Mouse (Mus musculus): ENCODE data around the gene Rab5b.

The Rab5b gene

DNA sequence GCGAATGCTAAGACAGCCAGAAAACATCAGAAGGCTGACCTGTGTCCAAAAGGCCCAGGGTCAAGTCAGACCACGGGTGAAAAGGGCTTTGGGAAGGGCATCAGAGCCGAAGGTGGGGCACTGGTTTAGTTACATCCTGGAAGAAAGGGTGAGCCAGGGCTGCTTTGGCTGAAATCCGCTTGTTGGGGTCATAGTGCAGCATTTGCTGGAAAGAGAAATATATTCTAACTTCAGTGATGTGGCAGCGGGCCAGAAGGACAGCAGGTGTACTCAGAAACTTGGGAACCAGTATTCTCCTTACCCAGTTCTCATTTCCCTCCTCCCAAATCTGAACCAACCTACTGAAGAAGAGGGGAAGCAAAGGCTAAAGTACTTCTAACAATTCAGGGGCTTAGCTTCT, 2.9 kb upstream of the Rab5b start:
- no peak for DNase-seq (ENCODE audit: extremely low spot score)

GRCm38 (mm10) chr10:128697072-128697725, 1.1 kb upstream of the Rab5b start:
- no peak for DNase-seq (ENCODE audit: extremely low spot score)

GRCm38 (mm10) chr10:128695411-128695991, 563 bp downstream of the Rab5b start:
- DNase-seq (ENCODE audit: extremely low spot score): no peak

DNA sequence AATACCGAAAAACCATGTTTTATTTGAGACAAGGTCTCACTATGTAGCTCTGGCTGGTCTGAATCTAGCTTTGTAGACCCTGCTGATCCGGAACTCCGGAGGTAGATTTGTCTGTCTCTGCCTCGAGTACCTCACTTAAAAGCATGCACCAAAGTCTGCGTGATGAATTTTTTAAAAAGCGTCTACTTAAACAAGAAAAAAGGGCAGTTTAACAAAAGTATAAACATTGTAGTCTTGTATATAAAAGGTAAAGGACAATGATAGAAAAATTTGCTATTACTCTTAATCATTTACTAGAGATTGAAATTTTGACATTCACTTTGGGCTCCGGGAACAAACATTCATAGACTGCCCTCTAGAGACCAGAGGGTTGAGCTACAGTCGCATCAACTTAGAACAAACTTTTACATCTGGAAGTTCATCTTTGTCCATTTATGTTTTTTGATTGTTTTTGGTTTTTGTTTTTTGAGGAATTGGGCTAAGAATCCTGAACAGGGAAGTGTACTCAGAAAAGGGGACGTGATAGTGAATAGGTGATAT, 21.5 kb downstream of the Rab5b start:
- DNase-seq (ENCODE audit: extremely low spot score): peak; percentile 47

- DNase-seq (ENCODE audit: extremely low spot score): peak; percentile 96
These were observed 22.1 kb downstream of the Rab5b start, which contains the start of gene Suox for GRCm38 (mm10) chr10:128673763-128674468. Gene Suox, minus strand, starts transcription at chr10:128674073.

DNA sequence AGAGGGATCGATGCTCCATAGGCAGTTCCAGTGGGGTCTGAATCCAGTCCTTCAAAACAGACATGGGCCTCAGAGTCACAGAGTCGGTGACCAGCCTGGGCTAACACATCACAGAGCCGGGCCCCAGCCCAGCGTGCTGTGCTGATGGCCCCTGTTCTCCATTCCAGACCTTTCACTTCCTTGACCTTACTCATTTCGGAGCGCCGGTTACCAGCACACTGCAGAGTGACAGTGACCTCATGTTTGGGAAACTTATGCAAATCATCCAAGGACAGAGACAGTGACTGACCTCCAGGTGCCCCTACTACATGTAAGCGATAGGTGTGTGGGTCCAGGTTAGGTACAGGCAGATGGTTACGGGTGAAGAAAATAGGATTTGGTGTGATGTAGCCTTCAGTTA, 24.9 kb downstream of the Rab5b start:
- no peak for DNase-seq (ENCODE audit: extremely low spot score)

DNA sequence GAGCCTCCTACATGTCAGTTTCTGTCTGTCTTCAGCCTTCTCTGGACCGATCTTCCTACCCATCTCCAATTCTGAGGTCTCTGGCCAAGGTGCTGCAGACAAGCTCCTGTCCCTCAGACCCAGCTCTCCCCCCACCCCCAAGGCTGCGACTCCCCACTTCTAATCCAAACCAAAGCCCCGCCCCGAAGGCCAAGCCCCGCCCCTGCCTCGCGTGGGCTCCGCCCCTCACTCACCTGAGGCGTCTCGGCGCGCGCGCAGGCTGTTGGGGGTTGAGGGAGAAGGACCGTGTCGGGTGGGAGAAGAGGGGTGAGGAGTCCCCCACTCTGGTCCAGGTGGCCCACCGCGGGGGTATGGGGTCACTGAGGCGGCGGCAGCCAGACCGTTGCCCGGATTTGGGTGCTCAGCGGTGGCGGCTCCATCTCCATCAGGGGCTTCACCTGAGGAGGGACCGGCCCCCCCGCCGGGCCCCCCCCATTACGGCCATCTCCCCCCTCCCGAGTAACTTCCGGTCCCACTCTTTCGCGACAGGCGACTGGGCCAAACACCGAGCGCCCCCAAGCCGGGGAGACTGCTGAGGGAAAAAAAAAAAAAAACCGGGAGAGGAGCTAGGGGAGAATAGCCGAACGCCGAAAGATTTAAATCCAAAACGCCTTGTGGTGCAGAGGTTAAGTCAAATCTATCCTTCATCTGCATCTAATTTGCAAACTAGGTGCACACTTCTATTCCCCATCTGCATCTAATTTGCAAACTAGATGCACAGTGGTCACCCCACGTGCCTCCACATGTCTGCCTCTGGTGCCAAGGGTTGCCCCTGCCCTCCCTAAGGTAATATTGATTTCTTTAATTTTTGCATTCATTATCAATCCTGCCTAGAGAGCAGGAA, 27.0 kb downstream of the Rab5b start:
- peak; percentile 72 for DNase-seq (ENCODE audit: extremely low spot score)

- no peak for DNase-seq (ENCODE audit: extremely low spot score)
These were observed 30.3 kb downstream of the Rab5b start for GRCm38 (mm10) chr10:128665806-128666205.

- no peak for DNase-seq (ENCODE audit: extremely low spot score)
These were observed 30.8 kb downstream of the Rab5b start for GRCm38 (mm10) chr10:128665307-128665706.

GRCm38 (mm10) chr10:128664808-128665207, 31.3 kb downstream of the Rab5b start:
- no peak for DNase-seq (ENCODE audit: extremely low spot score)

GRCm38 (mm10) chr10:128663441-128664220, 32.4 kb downstream of the Rab5b start:
- DNase-seq (ENCODE audit: extremely low spot score): no peak

GRCm38 (mm10) chr10:128662465-128662864, 33.6 kb downstream of the Rab5b start:
- no peak for DNase-seq (ENCODE audit: extremely low spot score)

GRCm38 (mm10) chr10:128659490-128659889, 36.6 kb downstream of the Rab5b start:
- DNase-seq (ENCODE audit: extremely low spot score): no peak

DNA sequence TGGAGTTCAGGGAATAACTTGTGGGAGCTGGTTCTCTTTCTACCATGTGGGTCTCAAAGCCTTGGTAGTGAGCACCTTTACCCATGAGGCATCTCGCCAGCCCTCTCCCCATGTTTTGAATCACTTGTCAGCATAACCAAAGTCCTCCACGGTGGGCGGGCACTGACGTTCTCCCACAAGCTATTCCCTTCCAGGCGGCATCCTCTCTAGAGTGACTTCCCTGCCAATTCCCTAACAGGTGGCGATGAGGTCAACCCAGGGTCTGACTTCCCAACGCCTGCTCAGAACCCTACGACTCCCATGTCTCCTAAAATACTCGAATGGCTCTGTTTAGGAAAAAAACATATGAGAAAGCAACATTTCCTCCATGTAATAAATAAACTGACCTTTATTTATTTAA, 38.2 kb downstream of the Rab5b start:
- DNase-seq (ENCODE audit: extremely low spot score): no peak

DNA sequence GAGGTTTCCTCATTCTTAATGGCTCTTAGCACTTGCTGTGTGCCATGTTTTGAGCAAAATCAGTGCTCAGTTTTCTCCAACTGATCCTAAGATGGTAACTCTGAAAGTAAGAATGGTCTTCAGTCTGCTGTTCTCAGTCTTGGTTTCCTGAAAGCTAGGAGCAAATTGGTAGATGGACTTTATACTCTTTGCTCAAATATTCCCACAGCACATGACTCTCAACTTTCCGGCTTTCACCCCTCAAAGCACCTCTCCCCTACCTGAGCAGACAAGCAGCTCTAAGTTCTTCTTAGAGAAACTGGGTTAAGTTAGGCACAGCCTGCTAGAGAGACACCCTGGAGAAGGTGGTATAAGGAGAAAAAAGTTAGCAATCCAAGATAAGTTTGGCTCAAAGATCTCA, 39.3 kb downstream of the Rab5b start:
- DNase-seq (ENCODE audit: extremely low spot score): no peak

DNA sequence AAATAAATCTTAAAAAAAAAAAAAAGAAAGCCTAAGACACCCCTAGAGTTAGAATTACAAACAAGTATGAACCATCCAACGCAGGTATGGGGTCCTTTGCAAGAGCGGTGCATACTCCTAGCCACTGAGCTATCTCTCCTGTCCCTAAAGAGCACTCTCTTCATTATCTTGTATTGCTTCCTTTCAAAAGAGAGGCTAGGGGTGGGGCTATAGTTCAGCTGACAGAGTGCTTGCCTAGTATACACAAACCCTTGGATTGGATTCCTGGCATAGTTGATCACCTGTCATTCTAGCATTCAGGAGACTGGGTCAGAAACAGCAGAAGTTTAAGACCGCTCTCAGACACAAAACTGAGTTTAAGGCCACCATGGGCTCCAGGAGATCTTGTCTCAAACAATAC, 40.8 kb downstream of the Rab5b start:
- DNase-seq (ENCODE audit: extremely low spot score): no peak

GRCm38 (mm10) chr10:128653866-128654265, 42.2 kb downstream of the Rab5b start:
- no peak for DNase-seq (ENCODE audit: extremely low spot score)

DNA sequence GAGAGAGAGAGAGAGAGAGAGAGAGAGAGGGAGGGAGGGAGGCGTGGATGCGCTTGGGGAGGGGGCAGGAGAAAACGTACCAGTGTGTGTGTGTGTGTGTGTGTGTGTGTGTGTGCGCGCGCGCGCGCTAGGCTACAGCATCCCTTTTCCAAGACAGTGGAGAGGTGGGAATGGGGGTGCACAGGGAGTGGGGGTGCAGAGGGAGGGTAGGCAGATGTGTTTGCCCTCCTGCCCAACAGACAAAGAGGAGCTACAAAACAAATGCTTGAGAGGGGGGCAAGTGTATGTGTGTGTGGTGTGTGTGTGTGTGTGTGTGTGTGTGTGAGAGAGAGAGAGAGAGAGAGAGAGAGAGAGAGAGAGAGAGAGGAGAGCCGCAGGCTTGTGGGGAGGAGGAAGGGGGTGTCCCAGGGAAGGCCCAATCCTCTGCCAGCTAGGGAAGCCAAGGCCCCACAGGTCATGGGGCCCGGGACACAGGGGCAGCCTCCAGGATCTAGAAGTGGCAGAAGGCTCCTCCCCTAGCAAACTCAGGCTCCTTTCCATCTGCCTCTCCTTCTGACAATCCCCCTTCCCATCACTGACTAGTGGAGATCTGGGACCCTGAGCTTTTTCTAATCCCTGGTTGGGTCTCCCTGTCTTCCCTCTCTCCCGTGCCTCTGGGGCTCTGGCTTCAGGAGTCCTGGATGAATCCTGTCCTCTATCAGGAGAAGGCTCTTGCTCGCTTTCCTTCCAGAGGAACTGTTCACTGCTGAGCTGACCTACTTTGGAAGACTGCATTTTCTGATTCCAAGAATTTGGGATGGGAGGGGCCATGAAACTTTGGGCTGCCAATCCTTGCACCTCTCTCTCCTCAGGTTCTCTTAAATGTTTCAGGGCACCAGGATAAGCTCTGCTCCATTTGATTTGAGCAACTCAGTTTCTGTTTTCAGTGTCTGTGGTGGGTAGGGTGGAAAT, 49.6 kb downstream of the Rab5b start:
- peak; percentile 68 for DNase-seq (ENCODE audit: extremely low spot score)

- DNase-seq (ENCODE audit: extremely low spot score): peak; percentile 59
These were observed 50.7 kb downstream of the Rab5b start, which contains the start of gene Ikzf4 for GRCm38 (mm10) chr10:128645111-128646011. Gene Ikzf4, minus strand, starts transcription at chr10:128645991.

Measured in embryo, embryonic 9.5 days (tissue).